Mouse (Mus musculus): ENCODE measurements around the gene Krt20. TPM values are rescaled to one million over a fixed set of nuclear protein-coding genes. Genes with fewer than 3 reads are reported as not detected.

Gene Krt20
- not detected for total RNA-seq (2023)

DNA sequence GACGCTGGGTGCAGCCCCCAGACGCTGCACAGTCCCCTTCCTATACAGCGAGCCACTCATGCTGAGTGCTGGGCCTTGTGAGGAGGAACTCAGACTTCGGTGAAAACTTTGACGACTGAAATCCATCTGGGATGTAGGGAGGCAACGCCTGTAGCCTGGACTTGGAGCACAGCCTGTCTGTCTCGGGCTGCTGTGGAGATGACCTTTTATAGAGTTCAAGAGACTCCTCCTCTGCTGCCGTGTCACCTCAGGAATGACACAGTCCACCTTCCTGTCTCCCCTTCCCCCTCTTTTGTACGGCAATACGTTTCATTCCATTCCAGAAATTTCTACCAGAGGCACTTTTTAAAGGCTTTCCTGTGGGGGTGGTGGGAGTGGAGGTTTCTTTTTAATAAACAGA, at the start of gene Krt20:
Gene Krt20 (minus strand): TSS at position 179 of the 400 bp plus-strand sequence.

DNA sequence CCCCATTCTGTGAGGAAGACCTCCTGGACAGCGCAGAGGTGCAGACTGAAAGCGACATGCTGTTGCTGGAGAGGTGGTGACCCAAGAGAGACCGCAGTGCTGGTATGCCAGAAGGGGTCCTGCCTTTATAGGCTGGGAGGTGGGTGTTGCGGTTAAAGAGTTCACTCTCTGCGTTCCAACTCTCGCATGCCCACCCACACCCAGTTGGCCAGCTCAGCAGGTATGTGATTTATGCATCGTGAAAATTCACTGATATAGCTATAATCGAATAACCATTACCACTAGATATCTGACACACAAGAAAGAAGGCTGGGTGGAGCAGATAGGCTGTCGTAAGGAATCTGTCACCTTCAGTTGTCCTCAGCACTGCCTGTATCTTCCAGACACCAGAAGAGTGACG, 15.8 kb downstream of the Krt20 start, which contains the start of gene Krt12:
Gene Krt12 (minus strand): TSS at position 101 of the 400 bp plus-strand sequence.

GRCm38 (mm10) chr11:99389264-99389663, 48.7 kb downstream of the Krt20 start, which contains the start of gene Krt10:
Gene Krt10 (minus strand): TSS chr11:99389364.

Other genes with a start within 250 kb of the Krt20 start
- gene Smarce1, start 207.1 kb downstream of the Krt20 start, total RNA-seq (2023) = 10 to 100 TPM; 51.2 to 64.4 TPM
- not detected for gene Krt222, start 194.1 kb downstream of the Krt20 start, total RNA-seq (2023)
- gene Krt24, start 152.9 kb downstream of the Krt20 start, total RNA-seq (2023) = not detected
- not detected for gene Krt25, start 115.2 kb downstream of the Krt20 start, total RNA-seq (2023)
- not detected for gene Krt26, start 100.2 kb downstream of the Krt20 start, total RNA-seq (2023)
- not detected for gene Krt27, start 87.0 kb downstream of the Krt20 start, total RNA-seq (2023)
- not detected for gene Krt28, start 63.2 kb downstream of the Krt20 start, total RNA-seq (2023)
- gene Krt10, start 48.8 kb downstream of the Krt20 start, total RNA-seq (2023) = not detected
- not detected for gene Krt12, start 15.9 kb downstream of the Krt20 start, total RNA-seq (2023)
- not detected for gene Krt23, start 55.0 kb upstream of the Krt20 start, total RNA-seq (2023)
- gene Krt39, start 83.2 kb upstream of the Krt20 start, total RNA-seq (2023) = not detected
- gene Krt40, start 105.0 kb upstream of the Krt20 start, total RNA-seq (2023) = not detected
- gene Krtap3-3, start 112.7 kb upstream of the Krt20 start, total RNA-seq (2023) = not detected
- not detected for gene Krtap3-2, start 118.7 kb upstream of the Krt20 start, total RNA-seq (2023)
- not detected for gene Gm11939, start 121.3 kb upstream of the Krt20 start, total RNA-seq (2023)
- gene Krtap3-1, start 128.5 kb upstream of the Krt20 start, total RNA-seq (2023) = not detected
- not detected for gene Krtap1-5, start 142.9 kb upstream of the Krt20 start, total RNA-seq (2023)
- gene Krtap1-4, start 145.5 kb upstream of the Krt20 start, total RNA-seq (2023) = not detected
- gene Krtap1-3, start 153.2 kb upstream of the Krt20 start, total RNA-seq (2023) = not detected
- not detected for gene Krtap9-3, start 160.0 kb upstream of the Krt20 start, total RNA-seq (2023)
- gene Gm11938, start 165.2 kb upstream of the Krt20 start, total RNA-seq (2023) = not detected
- gene Gm11937, start 172.0 kb upstream of the Krt20 start, total RNA-seq (2023) = not detected
- not detected for gene Krtap2-4, start 176.7 kb upstream of the Krt20 start, total RNA-seq (2023)
- not detected for gene Gm11562, start 182.3 kb upstream of the Krt20 start, total RNA-seq (2023)
- not detected for gene Krtap4-1, start 190.1 kb upstream of the Krt20 start, total RNA-seq (2023)
- not detected for gene Krtap4-2, start 196.9 kb upstream of the Krt20 start, total RNA-seq (2023)
- gene Krtap4-7, start 205.9 kb upstream of the Krt20 start, total RNA-seq (2023) = not detected
- gene Gm11555, start 212.1 kb upstream of the Krt20 start, total RNA-seq (2023) = not detected
- gene Gm11563, start 220.8 kb upstream of the Krt20 start, total RNA-seq (2023) = not detected
- not detected for gene Krtap4-6, start 227.8 kb upstream of the Krt20 start, total RNA-seq (2023)